Mouse (Mus musculus) forebrain, embryonic 15.5 days (tissue): ENCODE measurements around the gene Rras. TPM values are rescaled to one million over a fixed set of nuclear protein-coding genes. Genes with fewer than 3 reads are reported as not detected.
"Not testable (repeated sequence)": the region's sequence is repeated elsewhere in the genome, so short reads cannot be mapped to it uniquely, and the experiment has no call there.

Experiments
- ATAC-seq: fragments of 200-750 bp; cut with Nextera tagmentation; replicated peaks from 2 replicates; pipeline ENCODE4 v1.8.0; 2017; ENCODE audit warnings: mild to moderate bottlenecking, moderate TSS enrichment, moderate library complexity
- H3K27ac ChIP-seq: fragments of 300-500 bp; sonication (generic); replicated peaks from 2 replicates; pipeline ENCODE4 v1.5.1; 2015; ENCODE audit warnings: mild to moderate bottlenecking, inconsistent platforms
- H3K27me3 ChIP-seq: fragments of 300-500 bp; sonication (generic); 2 replicates; pipeline ENCODE4 v1.6.1; 2015; ENCODE audit warnings: inconsistent platforms
- H3K36me3 ChIP-seq: fragments of 300-500 bp; sonication (generic); 2 replicates; pipeline ENCODE4 v1.6.1; 2015; ENCODE audit warnings: mild to moderate bottlenecking, inconsistent platforms
- H3K4me1 ChIP-seq: fragments of 300-500 bp; sonication (generic); 2 replicates; pipeline ENCODE4 v1.6.1; 2015; ENCODE audit warnings: inconsistent platforms
- H3K4me2 ChIP-seq: fragments of 300-500 bp; sonication (generic); replicated peaks from 2 replicates; pipeline ENCODE4 v1.6.1; 2015; ENCODE audit warnings: mild to moderate bottlenecking, inconsistent platforms
- H3K4me3 ChIP-seq: fragments of 300-500 bp; sonication (generic); 2 replicates; pipeline ENCODE4 v1.5.1; 2015; ENCODE audit warnings: mild to moderate bottlenecking, inconsistent platforms
- H3K9ac ChIP-seq: fragments of 300-500 bp; sonication (generic); replicated peaks from 2 replicates; pipeline ENCODE4 v1.6.1; 2015; ENCODE audit warnings: mild to moderate bottlenecking, inconsistent platforms
- H3K9me3 ChIP-seq: fragments of 300-500 bp; sonication (generic); 2 replicates; pipeline ENCODE4 v1.6.1; 2016; ENCODE audit warnings: inconsistent platforms
- WGBS: fragments of 180-500 bp; shearing (Covaris S2); methylation state at CpG from one replicate; pipeline ENCODE4 v1.1.7; 2015; ENCODE audit warnings: mixed read lengths; 5-methylcytosine and 5-hydroxymethylcytosine counted together
- polyA plus RNA-seq: library from polyadenylated mRNA; unstranded; fragments of >200 nt; fragmentation: Nextera tagmentation; extraction: Ambion mirVana; gene quantifications from 2 replicates; pipeline ENCODE4 v1.2.1, GENCODE M21; 2015

The Rras gene
- polyA plus RNA-seq, 1 experiment from 2014 or later: 11.5 TPM

DNA sequence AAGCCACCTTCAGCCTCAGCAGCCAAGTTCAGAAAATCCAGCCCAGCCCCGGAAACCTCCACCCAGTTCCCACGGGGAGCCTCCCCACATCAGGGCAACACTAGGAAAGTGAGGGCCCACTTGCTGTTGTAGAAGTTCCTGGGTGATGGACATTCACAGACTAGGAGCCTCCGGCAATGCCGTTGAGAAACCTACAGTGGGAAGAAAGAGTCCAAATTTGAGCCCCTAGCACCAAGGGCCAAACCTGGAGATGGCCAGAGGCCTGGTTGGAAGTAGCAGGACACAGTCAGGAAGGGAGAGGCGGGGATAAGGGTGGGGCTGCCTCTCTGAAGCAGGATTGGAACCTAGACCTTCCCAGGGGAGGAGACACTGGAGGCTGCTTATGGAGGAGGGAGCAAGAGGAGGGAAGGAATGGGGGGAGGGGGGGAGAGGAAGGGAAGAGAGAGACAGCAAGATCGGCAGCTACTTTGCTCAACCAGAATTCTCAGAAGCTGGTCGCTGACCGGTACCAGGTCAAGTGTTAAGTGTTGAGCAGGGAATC, 1.3 kb downstream of the Rras start:
- Histone ChIP-seq H3K36me3 (no peaks in the 10 kb centered on the region), H3K4me1 (peaks cover 30% of the 10 kb centered on the region), H3K9me3 (no peaks in the 10 kb centered on the region), H3K27ac (no peak overlapping the region), H3K27me3 (peaks cover 4% of the 10 kb centered on the region), H3K4me2 (no peak overlapping the region), H3K4me3 (no peak overlapping the region), H3K9ac (no peak overlapping the region)
- WGBS: 48% methylated on average over 8 of the region's 8 CpGs
- ATAC-seq: no peak

DNA sequence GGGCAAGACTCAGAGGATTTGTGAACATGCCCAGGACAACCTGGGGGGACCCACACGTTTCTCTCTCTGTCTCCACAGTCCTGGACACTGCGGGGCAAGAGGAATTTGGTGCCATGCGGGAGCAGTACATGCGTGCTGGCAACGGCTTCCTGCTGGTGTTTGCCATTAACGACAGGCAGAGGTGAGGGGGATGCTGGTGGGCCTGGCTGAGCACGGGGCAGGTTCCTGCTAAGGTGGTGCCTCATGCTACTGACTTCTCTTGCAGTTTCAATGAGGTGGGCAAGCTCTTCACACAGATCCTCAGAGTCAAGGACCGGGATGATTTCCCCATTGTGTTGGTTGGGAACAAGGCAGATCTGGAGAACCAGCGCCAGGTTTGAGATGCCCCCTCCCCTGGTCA, 2.5 kb downstream of the Rras start:
- 80% methylated on average over 9 of the region's 9 CpGs for WGBS
- no peak overlapping the region for H3K4me3 ChIP-seq
- no peak overlapping the region for H3K27ac ChIP-seq
- H3K4me2 ChIP-seq: no peak overlapping the region
- no peaks in the 10 kb centered on the region for H3K9me3 ChIP-seq
- ATAC-seq: no peak
- peaks cover 4% of the 10 kb centered on the region for H3K27me3 ChIP-seq
- no peak overlapping the region for H3K9ac ChIP-seq
- peaks cover 18% of the 10 kb centered on the region for H3K4me1 ChIP-seq
- no peaks in the 10 kb centered on the region for H3K36me3 ChIP-seq

DNA sequence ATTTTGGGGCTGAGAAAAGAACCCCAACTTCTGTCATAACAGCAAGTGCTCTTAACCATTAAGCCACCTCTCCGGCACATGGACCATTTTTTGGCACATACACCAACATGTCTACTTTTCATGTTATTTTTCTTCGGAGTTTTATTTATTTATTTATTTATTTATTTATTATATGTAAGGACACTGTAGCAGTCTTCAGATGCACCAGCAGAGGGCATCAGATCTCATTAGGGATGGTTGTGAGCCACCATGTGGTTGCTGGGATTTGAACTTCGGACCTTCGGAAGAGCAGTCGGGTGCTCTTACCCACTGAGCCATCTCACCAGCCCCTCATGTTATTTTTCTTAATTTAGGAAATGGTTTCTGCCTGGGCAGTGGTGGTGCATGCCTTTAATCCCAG, 6.0 kb downstream of the Rras start:
- not testable (repeated sequence) for ATAC-seq, H3K27me3 ChIP-seq, H3K9ac ChIP-seq, H3K4me1 ChIP-seq, H3K9me3 ChIP-seq, H3K27ac ChIP-seq, H3K4me2 ChIP-seq, H3K4me3 ChIP-seq
- 86% methylated on average over 5 of the region's 5 CpGs for WGBS
- peaks cover 25% of the 10 kb centered on the region for H3K36me3 ChIP-seq

DNA sequence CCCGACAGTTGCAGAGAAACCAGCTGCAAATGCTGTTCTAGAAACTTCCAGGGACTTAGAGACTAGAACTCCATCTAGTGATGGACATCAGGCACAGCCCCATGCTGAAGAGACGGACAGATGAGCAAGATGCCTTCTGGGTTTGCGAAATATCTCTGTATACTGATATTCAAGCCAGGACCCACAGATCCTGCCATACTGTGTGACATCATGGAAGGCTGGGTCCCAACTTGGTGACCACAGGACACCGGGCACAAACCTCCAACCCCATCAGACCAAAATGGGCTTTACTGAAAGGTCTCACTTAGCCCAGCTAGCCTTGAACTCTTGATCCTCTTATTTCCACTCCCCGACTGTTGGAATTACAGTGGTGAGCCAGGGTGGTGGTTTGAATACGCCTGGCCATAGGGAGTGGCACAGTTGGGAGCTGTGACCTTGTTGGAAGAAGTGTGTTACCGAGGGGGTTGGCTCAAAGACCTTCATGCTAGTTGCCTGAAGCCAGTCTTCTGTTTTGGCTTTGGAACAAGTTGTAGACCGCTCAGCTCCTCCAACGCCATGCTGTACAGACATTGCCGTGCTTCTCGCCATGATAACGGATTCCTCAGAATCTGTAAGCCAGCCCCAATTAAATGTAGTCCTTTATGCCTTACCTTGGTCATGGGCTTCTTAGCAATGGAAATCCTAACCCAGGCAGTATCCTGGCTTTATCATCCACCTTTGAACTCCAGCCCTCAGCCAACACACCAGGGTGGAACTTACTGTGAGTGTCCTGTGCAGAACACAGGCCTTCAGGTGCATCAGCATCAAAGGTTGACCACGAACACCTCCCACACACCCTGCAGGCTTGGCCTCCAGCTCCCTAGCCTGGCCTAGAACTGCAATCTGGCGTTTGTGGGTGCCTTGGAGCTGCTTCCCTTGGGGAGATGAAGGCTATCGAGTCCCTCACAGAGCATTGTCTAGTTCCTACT, 6.8 kb downstream of the Rras start:
- Histone ChIP-seq H3K9ac (no peak overlapping the region), H3K27me3 (no peaks in the 10 kb centered on the region), H3K27ac (peak overlapping the region; percentile 47; the same call in 1 of the 2 replicates), H3K4me2 (no peak overlapping the region), H3K4me1 (no peaks in the 10 kb centered on the region), H3K4me3 (no peak overlapping the region), H3K9me3 (no peaks in the 10 kb centered on the region), H3K36me3 (peaks cover 30% of the 10 kb centered on the region)
- no peak for ATAC-seq
- WGBS: 90% methylated on average over 15 of the region's 15 CpGs

DNA sequence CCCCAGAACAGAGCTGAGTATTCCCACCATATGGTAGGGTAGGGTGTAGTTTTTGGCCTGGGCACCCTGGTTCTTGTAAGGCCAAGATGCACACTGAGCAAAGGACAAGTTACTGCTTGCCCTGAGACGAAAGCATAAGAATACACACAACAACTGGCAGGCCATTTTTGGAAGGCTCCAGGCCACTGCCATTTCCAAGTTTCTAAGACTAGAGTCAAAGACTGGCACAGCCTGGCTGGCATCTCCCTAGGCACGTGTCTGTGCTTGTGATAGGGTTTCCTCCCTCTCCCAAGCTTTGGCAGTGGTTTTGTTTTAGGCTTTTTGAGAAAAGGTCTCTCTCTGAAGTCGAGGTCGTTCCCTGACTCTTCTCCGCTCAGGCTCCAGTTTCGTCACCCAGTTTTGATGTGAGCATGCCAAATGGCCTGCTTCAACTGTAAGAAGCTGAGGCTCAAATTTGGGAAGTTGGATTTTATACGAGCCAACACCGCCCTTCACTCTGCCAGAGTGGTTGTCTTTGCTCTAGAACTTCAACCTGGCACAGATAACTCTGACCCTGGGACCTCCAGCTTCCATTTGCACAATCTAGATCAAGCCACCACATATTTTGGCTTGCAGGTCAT, 8.0 kb downstream of the Rras start:
- Histone ChIP-seq H3K27me3 (no peaks in the 10 kb centered on the region), H3K27ac (peak overlapping the region; percentile 47), H3K9me3 (no peaks in the 10 kb centered on the region), H3K36me3 (peaks cover 39% of the 10 kb centered on the region), H3K4me2 (no peak overlapping the region), H3K9ac (no peak overlapping the region), H3K4me1 (no peaks in the 10 kb centered on the region), H3K4me3 (no peak overlapping the region)
- no peak for ATAC-seq
- WGBS: 75% methylated on average over 8 of the region's 8 CpGs

DNA sequence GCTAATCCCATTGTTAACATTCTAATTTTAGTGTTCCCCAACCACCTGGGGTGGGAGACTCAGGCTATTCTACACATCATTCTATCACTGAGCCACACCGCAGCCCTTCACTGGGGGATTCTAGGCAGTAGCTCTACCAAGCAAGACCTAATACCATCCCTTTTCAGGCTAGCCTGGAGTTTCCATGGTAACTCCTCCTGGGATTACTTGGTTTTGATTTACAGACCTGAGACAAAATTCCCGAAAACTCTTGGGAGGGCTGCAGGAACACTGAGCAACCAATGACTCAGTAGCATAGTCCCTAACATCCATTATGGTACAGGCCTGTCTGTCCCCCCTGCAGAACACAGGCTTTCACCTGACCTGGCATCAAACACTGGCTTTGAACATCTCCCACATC, 8.5 kb downstream of the Rras start:
- ATAC-seq: no peak
- WGBS: 53% methylated on average over 2 of the region's 2 CpGs
- H3K27ac ChIP-seq: no peak overlapping the region

DNA sequence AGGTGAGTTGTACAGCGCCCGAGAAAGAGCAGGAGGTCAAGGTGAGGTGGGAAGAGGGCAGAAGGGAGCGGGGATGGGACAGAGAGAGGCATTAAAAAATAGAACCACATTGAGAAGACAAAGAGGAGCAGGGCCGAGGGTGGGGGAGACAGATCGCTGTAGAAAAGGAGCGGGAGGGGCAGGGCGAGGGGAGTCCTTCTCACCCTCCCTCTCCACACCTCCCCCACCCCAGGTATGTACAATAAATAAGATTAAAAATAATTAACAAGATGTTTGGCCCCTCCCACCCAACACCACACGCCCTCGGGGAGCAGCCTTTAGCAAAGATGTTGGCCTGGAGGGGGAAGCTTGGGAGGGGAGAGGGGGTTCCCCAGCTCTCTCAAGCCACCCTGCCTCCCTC, 10.0 kb downstream of the Rras start:
- Histone ChIP-seq H3K9me3 (no peaks in the 10 kb centered on the region), H3K4me3 (no peak overlapping the region), H3K27me3 (no peaks in the 10 kb centered on the region), H3K36me3 (peaks cover 60% of the 10 kb centered on the region), H3K4me1 (no peaks in the 10 kb centered on the region), H3K4me2 (no peak overlapping the region), H3K9ac (no peak overlapping the region), H3K27ac (no peak overlapping the region)
- WGBS: 92% methylated on average over 9 of the region's 9 CpGs
- no peak for ATAC-seq

More for the DNA sequence above, 8.5 kb downstream of the Rras start:
- Histone ChIP-seq H3K4me2 (no peak overlapping the region), H3K36me3 (peaks cover 45% of the 10 kb centered on the region), H3K9me3 (no peaks in the 10 kb centered on the region), H3K4me3 (no peak overlapping the region), H3K4me1 (no peaks in the 10 kb centered on the region), H3K9ac (no peak overlapping the region), H3K27me3 (no peaks in the 10 kb centered on the region)

DNA sequence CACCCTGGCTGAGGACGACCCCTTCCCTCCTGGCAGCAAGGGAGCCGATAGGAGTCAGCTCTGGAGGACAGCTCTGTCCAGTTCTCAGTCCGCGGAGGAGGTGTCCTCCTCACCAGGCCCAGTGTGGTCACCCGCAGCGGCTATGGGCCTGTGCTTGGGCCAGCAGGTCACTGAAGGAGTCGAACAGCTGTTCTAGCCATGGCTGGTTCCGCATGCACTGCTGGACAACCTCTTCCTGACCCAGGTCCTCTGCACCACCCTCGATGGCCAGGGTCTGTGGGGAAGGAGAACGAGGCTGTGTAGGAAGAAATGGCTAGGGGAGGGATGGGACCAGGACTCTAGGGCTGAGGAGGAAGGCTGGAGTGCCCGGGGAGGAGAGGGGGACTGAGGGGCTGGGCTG, 10.6 kb downstream of the Rras start:
- H3K4me2 ChIP-seq: no peak overlapping the region
- peaks cover 66% of the 10 kb centered on the region for H3K36me3 ChIP-seq
- WGBS: 95% methylated on average over 11 of the region's 11 CpGs
- no peak for ATAC-seq
- no peak overlapping the region for H3K27ac ChIP-seq
- H3K4me1 ChIP-seq: no peaks in the 10 kb centered on the region
- H3K4me3 ChIP-seq: no peak overlapping the region
- H3K9ac ChIP-seq: no peak overlapping the region
- H3K27me3 ChIP-seq: no peaks in the 10 kb centered on the region
- H3K9me3 ChIP-seq: no peaks in the 10 kb centered on the region

DNA sequence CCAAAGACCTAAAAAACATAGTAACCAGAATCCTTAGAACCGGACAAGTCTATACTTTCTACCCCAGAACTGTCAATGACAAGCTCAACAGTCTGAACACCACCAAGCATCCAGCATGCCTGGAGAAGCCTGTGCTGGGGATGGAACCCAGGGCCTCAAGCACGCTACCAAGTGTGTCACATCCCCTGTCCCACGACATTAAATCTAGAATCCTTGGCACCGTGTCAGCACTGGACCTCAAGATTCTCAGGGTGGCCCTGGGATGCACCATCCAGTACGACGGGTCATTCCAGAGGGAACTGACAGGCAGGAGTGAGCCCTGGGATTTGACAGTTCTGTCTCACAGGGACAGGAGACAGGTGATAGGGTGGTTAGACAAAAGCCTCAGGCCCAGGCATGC, 12.2 kb downstream of the Rras start:
- Histone ChIP-seq H3K36me3 (peaks cover 82% of the 10 kb centered on the region), H3K27me3 (no peaks in the 10 kb centered on the region), H3K4me1 (no peaks in the 10 kb centered on the region), H3K4me3 (no peak overlapping the region), H3K9me3 (no peaks in the 10 kb centered on the region), H3K4me2 (no peak overlapping the region), H3K9ac (no peak overlapping the region), H3K27ac (no peak overlapping the region)
- ATAC-seq: no peak
- 88% methylated on average over 6 of the region's 6 CpGs for WGBS

DNA sequence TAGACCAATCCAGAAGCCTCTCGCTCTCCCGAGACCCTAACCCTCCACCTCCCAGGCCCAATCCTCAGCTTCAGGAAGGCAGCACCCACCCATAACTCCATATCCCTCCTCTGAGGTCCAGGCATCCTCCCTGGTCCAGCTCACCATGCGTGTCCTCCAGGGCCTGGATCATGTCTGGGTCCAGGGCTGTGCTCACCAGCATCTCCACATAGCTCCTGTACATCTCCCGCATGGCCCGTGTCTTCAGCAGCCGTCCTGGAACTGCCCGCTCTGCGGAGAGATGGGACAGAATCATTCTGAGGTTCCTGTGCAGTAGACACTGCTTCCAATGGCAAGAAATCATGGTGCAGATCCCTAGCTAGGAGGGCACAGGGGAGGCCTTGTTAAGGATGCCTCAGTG, 13.1 kb downstream of the Rras start:
- Histone ChIP-seq H3K27ac (no peak overlapping the region), H3K4me3 (no peak overlapping the region), H3K36me3 (peaks cover 91% of the 10 kb centered on the region), H3K27me3 (no peaks in the 10 kb centered on the region), H3K9me3 (no peaks in the 10 kb centered on the region), H3K4me1 (no peaks in the 10 kb centered on the region), H3K9ac (no peak overlapping the region), H3K4me2 (no peak overlapping the region)
- WGBS: 97% methylated on average over 8 of the region's 8 CpGs
- no peak for ATAC-seq

DNA sequence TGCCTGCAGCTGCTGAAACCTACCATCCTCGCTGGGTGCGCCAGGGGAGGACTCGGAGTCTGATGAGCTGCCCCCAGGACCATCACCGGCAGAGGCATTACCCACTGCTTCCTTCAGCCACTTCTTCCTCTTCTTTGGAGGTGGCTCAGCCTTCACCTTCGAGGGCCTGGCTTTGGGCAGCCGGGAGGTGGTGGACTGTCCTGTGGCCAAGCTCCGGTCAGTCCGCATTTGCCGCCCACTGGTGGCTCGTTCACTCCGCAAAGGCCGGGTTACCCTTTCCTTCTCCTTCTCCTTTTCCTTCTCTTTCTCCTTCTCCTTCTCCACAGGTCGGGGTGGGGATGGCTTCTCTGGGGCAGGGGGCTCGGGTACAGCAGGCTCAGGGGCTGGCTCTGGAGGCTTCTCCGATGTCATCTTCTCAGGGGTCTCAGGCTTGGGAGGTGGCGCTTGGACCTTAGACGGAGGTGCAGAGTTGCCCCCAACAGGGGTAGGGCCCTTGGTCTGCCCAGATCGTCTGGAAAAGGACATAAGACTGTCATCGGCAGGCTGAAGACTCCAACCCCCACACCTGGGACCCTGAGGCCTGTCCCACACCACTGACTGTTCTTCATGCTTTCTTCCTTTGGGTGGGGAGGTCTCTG, 16.1 kb downstream of the Rras start:
- Histone ChIP-seq H3K27me3 (no peaks in the 10 kb centered on the region), H3K4me3 (no peak overlapping the region), H3K9ac (no peak overlapping the region), H3K9me3 (no peaks in the 10 kb centered on the region), H3K4me1 (no peaks in the 10 kb centered on the region), H3K27ac (no peak overlapping the region), H3K36me3 (peaks cover 93% of the 10 kb centered on the region), H3K4me2 (no peak overlapping the region)
- WGBS: 94% methylated on average over 19 of the region's 19 CpGs
- no peak for ATAC-seq

DNA sequence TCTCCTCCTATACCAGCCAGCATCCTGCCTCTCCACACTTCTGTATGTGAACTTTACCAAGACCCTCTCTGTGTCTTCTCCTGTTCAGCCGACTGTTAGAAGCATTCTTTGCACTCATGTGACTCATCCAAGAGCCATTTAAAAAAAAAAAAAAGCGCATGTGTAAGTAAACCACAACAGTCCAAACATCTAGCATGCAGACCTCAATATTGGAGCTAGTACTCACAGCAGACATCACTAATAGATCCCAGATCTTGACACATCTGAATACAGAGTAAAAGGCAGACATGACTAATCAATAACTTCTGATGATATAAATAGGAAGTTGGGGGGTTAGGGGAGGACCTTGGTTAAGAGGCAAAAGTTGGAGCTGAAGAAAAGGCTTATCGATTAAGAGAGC, 17.9 kb downstream of the Rras start:
- ATAC-seq: no peak
- Histone ChIP-seq H3K36me3 (peaks cover 98% of the 10 kb centered on the region), H3K4me1 (no peaks in the 10 kb centered on the region), H3K9ac (no peak overlapping the region), H3K4me2 (no peak overlapping the region), H3K27ac (no peak overlapping the region), H3K27me3 (no peaks in the 10 kb centered on the region), H3K4me3 (no peak overlapping the region), H3K9me3 (no peaks in the 10 kb centered on the region)
- 96% methylated on average over 3 of the region's 3 CpGs for WGBS
